Mouse (Mus musculus) ES-E14 (cell line): Measurements from ENCODE around the gene Uhrf1bp1l. TPM values are rescaled to one million over a fixed set of nuclear protein-coding genes. Genes with fewer than 3 reads are reported as not detected.

Experiments
- DNase-seq: peaks from one replicate; pipeline ENCODE4 v3.0.0-alpha.2; 2013; ENCODE audit warnings: low read depth, low spot score
- H3K27ac ChIP-seq: 2 replicates; pipeline ENCODE4 v1.5.1; 2012; ENCODE audit warnings: low read depth, mild to moderate bottlenecking, low read length, moderate library complexity, mixed read lengths; ENCODE audit not compliant: poor library complexity, insufficient read depth, severe bottlenecking
- H3K36me3 ChIP-seq: 2 replicates; pipeline ENCODE4 v1.6.1; 2012; ENCODE audit warnings: mild to moderate bottlenecking, low read length, moderate library complexity, mixed read lengths; ENCODE audit not compliant: control insufficient read depth, poor library complexity, insufficient read depth, severe bottlenecking
- H3K4me1 ChIP-seq, 2 experiments: fragments of 150-350 bp in 1 of 2; sonication (generic) in 1 of 2; 2 replicates each; pipeline ENCODE4 v1.6.1; 2012; ENCODE audit warnings: low read length in 2 of 2, mild to moderate bottlenecking in 1 of 2, mixed read lengths in 1 of 2; ENCODE audit not compliant: control insufficient read depth in 2 of 2, insufficient read depth in 2 of 2, poor library complexity in 1 of 2
- H3K4me3 ChIP-seq, 2 experiments: fragments of 150-350 bp in 1 of 2; sonication (generic) in 1 of 2; 2 replicates each; pipeline ENCODE4 v1.5.1; 2012; ENCODE audit warnings: low read length in 2 of 2, low read depth in 1 of 2, mild to moderate bottlenecking in 1 of 2, mixed read lengths in 1 of 2; ENCODE audit not compliant: insufficient read depth in 1 of 2, poor library complexity in 1 of 2, severe bottlenecking in 1 of 2
- H3K9ac ChIP-seq: 2 replicates; pipeline ENCODE4 v1.6.1; 2012; ENCODE audit warnings: low read depth, mild to moderate bottlenecking, low read length, mixed read lengths; ENCODE audit not compliant: poor library complexity, insufficient read depth, severe bottlenecking
- H3K9me3 ChIP-seq: fragments of 150-350 bp; sonication (generic); 2 replicates; pipeline ENCODE4 v1.6.1; 2012; ENCODE audit warnings: low read depth, mild to moderate bottlenecking, low read length; ENCODE audit not compliant: control insufficient read depth, insufficient read depth
- CHD2 ChIP-seq: IDR thresholded peaks from 2 replicates; pipeline ENCODE4 v1.6.1; 2014; ENCODE audit warnings: mild to moderate bottlenecking, low read depth, low read length, inconsistent platforms
- HCFC1 ChIP-seq: IDR thresholded peaks from 2 replicates; pipeline ENCODE4 v1.6.1; 2012; ENCODE audit warnings: low read length, inconsistent platforms, borderline replicate concordance; ENCODE audit not compliant: insufficient read depth
- MAFK ChIP-seq: IDR thresholded peaks from 2 replicates; pipeline ENCODE4 v1.6.1; 2014; ENCODE audit warnings: mild to moderate bottlenecking, low read depth, low read length, inconsistent platforms; ENCODE audit not compliant: insufficient read depth
- ZC3H11A ChIP-seq: IDR thresholded peaks from 2 replicates; pipeline ENCODE4 v1.6.1; 2012; ENCODE audit warnings: low read depth, mild to moderate bottlenecking, inconsistent platforms, low read length, borderline replicate concordance
- ZNF384 ChIP-seq: IDR thresholded peaks from 2 replicates; pipeline ENCODE4 v1.6.1; 2012; ENCODE audit warnings: low read depth, low read length, inconsistent platforms
- in situ Hi-C, 2 experiments: fragments of 600-800 bp; cut with MboI; formaldehyde crosslinking; loops; one replicate each; pipeline ENCODE4 v1.15.1; 2025; ENCODE audit warnings: low sequenced_read_pairs in 2 of 2, inconsistent platforms in 1 of 2; ENCODE audit not compliant: unreplicated experiment in 2 of 2
- total RNA-seq: library from RNA; depleted of rRNA; stranded (reverse); fragments of 300-350 nt; gene quantifications from 2 replicates; pipeline ENCODE4 v1.2.3, GENCODE M21; 2012

Uhrf1bp1l gene
- total RNA-seq, 1 experiment = 32.3 TPM

DNA sequence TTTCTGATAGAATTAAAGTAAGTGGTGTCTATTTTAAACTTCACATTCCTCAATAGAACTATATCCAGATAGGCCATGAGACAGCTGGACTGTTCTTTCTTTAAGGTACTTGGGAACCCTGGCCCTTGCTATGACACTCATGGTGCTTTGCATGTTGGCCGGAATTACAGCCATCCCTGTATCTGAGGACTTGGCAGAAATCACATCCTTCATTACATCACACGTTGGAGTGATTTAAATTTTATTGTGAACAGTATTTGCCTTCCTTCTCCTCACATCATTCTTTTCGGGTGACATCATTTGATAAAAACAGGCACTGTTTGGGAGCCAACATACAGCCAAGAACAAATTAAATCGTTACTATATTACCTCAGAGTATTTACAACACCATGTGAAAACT, 74.4 kb downstream of the Uhrf1bp1l start:
- TF ChIP-seq HCFC1 = no peak
- TF ChIP-seq ZNF384 = no peak
- no peak for TF ChIP-seq ZC3H11A
- no peak for TF ChIP-seq MAFK
- TF ChIP-seq CHD2 = no peak
- no peak overlapping the region for H3K27ac ChIP-seq
- H3K4me3 ChIP-seq = no peak overlapping the region
- no peaks in the 10 kb centered on the region for H3K9me3 ChIP-seq
- H3K9ac ChIP-seq = no peak overlapping the region
- peaks cover 6% of the 10 kb centered on the region for H3K36me3 ChIP-seq
- in situ Hi-C loops = no loop called here
- no peaks in the 10 kb centered on the region for H3K4me1 ChIP-seq
- no peak for DNase-seq

DNA sequence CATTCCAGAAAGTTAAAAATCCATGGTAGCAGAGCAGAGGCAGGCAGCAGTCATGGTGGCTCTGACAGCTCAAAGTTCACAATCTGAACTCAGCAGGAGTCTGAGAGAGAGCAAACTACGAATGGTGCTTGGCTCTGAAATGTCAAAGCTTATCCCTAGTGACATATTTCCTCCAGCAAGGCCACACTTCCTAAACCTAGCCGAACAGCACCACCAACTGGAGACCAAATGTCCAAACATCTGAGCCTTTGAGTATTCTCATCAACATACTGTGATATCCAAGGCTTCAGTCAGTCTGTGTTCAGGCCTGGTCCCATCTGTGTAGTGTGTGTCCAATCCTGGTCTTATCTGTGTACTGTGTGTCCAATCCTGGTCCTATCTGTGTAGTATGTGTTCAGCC, 79.1 kb downstream of the Uhrf1bp1l start:
- Histone ChIP-seq H3K4me3 (no peak overlapping the region), H3K9ac (no peak overlapping the region), H3K9me3 (no peaks in the 10 kb centered on the region), H3K27ac (no peak overlapping the region), H3K4me1 (no peaks in the 10 kb centered on the region), H3K36me3 (no peaks in the 10 kb centered on the region)
- TF ChIP-seq MAFK (no peak), HCFC1 (no peak), ZNF384 (no peak), ZC3H11A (0 out of 2 replicates have a peak, but pooled peaks have one; percentile 8), CHD2 (no peak)
- in situ Hi-C loops = no loop called here
- peak; percentile 43 for DNase-seq

DNA sequence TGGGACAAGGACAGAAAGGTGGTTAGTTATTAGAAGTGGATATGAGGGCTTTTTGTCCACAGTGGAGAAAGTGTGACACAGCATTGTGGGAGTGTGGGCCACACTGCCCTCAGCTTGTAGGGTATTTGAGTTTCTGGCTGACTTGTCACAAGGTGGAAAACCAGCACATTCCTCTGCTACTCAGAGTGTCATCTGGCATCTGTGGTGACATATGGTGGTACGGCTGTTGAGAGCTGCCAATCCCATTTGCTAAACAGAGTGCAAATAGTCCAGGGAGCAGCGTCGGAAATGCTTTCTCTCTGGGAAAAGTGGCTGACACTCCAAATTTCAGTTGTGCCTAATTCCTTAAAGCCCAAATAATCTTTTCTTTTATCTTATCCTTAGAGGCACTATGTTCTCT, 82.1 kb downstream of the Uhrf1bp1l start:
- TF ChIP-seq HCFC1 (no peak), ZNF384 (no peak), CHD2 (no peak), ZC3H11A (no peak), MAFK (no peak)
- Histone ChIP-seq H3K9ac (no peak overlapping the region), H3K36me3 (no peaks in the 10 kb centered on the region), H3K27ac (no peak overlapping the region), H3K4me3 (no peak overlapping the region), H3K4me1 (no peaks in the 10 kb centered on the region), H3K9me3 (no peaks in the 10 kb centered on the region)
- no peak for DNase-seq
- in situ Hi-C loops = no loop called here

DNA sequence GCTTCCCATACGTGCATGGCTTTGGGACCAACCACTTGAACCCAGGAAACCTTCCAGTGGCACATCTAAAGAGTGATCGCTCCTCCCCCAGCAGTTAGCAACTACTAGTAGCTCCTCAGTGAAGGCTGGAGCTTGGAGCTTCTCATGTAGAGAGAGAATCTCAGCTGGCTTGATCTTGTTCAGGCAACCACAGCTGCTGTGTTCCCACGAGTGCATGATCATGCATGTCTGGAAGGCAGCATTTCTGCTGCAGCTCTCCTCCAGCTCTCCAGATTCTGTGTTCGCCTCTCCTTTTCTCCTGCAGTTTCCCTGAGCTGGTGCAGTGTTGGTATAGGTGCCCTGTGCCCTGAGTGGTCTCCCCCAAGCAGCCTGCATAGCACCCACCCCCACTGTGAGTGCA, 87.5 kb downstream of the Uhrf1bp1l start:
- no peak for DNase-seq
- in situ Hi-C loops = no loop called here
- no peaks in the 10 kb centered on the region for H3K36me3 ChIP-seq
- H3K4me3 ChIP-seq = no peak overlapping the region
- no peak overlapping the region for H3K9ac ChIP-seq
- H3K9me3 ChIP-seq = no peaks in the 10 kb centered on the region
- no peak overlapping the region for H3K27ac ChIP-seq
- no peak for TF ChIP-seq ZC3H11A
- no peaks in the 10 kb centered on the region for H3K4me1 ChIP-seq

DNA sequence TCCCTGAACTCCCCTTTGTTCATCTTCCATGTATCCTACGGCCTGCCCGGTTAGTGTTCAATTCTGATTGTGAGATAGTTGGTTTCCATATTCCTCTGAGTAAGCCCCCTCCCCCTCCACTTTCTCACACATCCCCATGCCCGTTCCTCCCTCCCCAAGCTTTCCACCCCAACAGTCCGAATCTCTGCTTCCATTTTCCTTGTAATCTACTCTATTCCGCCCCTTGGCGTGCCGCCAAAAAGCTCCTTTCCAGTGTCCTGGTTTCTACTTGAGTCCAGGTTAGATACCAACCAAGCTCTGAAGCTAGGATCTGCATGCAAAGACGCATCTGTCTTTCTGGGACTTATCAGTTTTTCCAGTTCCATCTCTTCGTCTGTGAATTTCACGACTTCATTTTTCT, 88.4 kb downstream of the Uhrf1bp1l start:
- in situ Hi-C loops = no loop called here
- H3K36me3 ChIP-seq = no peaks in the 10 kb centered on the region
- DNase-seq = no peak
- H3K4me3 ChIP-seq = no peak overlapping the region
- no peaks in the 10 kb centered on the region for H3K9me3 ChIP-seq
- H3K9ac ChIP-seq = no peak overlapping the region
- H3K4me1 ChIP-seq = no peaks in the 10 kb centered on the region
- H3K27ac ChIP-seq = no peak overlapping the region
- TF ChIP-seq HCFC1 (no peak), MAFK (no peak), CHD2 (no peak), ZNF384 (no peak), ZC3H11A (no peak)
